Mouse (Mus musculus): ENCODE results near the gene Zfp341.

DNA sequence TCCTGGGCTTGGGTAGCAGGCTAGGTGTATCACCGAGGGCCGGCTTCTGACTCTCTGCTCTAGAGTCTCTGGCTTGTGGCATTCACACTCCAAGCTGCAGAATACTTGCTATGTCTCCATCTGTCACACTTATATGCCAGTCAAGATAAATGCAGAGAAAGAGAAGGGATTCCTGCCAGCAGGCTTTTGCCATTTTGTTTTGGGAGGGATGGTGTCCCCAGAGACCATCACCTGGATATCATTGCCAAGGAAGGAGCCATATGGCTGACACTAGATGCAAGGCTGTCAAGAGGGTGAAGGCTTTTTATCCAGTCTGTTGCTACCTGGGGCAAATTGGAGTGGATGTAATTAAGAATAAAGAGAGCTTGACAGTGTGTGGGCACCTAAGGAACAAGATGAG, 22.7 kb downstream of the Zfp341 start:
- TF ChIP-seq POLR2A (IDR thresholded peaks at IDR 0.05; ENCODE audit: borderline replicate concordance, extremely low read depth, insufficient read depth, insufficient read length, poor library complexity, severe bottlenecking), result no peak
- TF ChIP-seq CTCF (IDR thresholded peaks at IDR 0.05; ENCODE audit: borderline replicate concordance, extremely low read depth, insufficient read depth, insufficient read length), result no peak

Measured in brain, embryonic 14.5 days (tissue).